Mouse (Mus musculus): ENCODE results near the gene Gm45208. TPM values are rescaled to one million over a fixed set of nuclear protein-coding genes. Genes with fewer than 3 reads are reported as not detected.
"Not testable (repeated sequence)": the region's sequence is repeated elsewhere in the genome, so short reads cannot be mapped to it uniquely, and the experiment has no call there.

Gene Gm45208
- polyA plus RNA-seq, 1 experiment from 2014 or later, result not detected

DNA sequence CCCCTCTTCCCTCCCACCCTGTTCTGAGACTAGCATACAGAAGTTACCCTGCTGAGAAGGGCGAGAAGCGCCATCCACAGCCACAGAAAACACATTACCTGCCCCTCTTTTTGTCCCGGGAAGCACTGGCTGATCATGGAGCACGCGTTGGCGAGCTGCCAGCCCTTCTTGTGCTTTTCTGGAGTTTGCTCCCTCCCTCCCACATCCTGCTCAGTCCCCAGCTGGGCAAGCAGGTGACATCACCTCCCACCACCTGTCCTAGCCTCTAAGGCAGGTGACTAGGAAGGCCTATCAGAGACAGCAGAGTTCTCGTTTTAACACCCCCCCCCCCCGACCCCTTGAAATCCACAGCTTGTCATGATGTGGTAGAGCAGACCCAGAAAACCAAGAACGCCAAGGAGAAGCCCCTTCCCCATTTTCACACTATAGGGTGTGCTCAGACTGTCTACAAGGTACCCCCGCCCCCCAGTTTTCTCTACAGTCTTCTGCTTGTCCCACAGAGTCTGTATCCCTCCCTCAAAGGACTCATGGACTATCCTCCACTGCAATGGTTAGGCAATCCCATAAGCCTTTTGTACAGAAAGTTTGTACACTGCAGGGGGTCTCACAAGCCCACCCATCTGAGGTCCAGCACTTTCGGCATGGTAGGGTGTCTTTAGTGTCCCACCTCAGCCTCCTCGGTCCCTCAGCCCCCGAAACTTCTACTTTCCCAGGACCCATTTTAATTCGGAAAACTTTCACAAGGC, 17.5 kb downstream of the Gm45208 start:
- H3K4me2 ChIP-seq (replicated peaks; ENCODE audit: low read depth, low read length), result no peak overlapping the region
- DNase-seq (ENCODE audit: low spot score), result no peak
- H3K36me3 ChIP-seq (ENCODE audit: control insufficient read depth, insufficient read depth, low read length), result no peaks in the 10 kb centered on the region
- H3K9me3 ChIP-seq (ENCODE audit: control insufficient read depth, low read length), result no peaks in the 10 kb centered on the region
- H3K27ac ChIP-seq (ENCODE audit: low read depth, low read length), result no peak overlapping the region
- H3K27me3 ChIP-seq (ENCODE audit: control insufficient read depth, insufficient read depth, low read length), result no peaks in the 10 kb centered on the region
- no peaks in the 10 kb centered on the region for H3K4me1 ChIP-seq (replicated peaks; ENCODE audit: control insufficient read depth, insufficient read depth, low read length)
- WGBS, result 77% methylated on average over 14 of the region's 14 CpGs
- no peak for ATAC-seq (ENCODE audit: low FRiP score)
- no peak overlapping the region for H3K4me3 ChIP-seq (ENCODE audit: low read depth, low read length)
- H3K9ac ChIP-seq (ENCODE audit: low read depth, low read length), result no peak overlapping the region

GRCm38 (mm10) chrX:7740082-7740819, 18.2 kb downstream of the Gm45208 start:
- no peaks in the 10 kb centered on the region for H3K27me3 ChIP-seq (ENCODE audit: control insufficient read depth, insufficient read depth, low read length)
- H3K9me3 ChIP-seq (ENCODE audit: control insufficient read depth, low read length), result no peaks in the 10 kb centered on the region
- no peaks in the 10 kb centered on the region for H3K4me1 ChIP-seq (replicated peaks; ENCODE audit: control insufficient read depth, insufficient read depth, low read length)
- no peak for DNase-seq (ENCODE audit: low spot score)
- no peak overlapping the region for H3K4me2 ChIP-seq (replicated peaks; ENCODE audit: low read depth, low read length)
- no peak overlapping the region for H3K27ac ChIP-seq (ENCODE audit: low read depth, low read length)
- 73% methylated on average over 10 of the region's 10 CpGs for WGBS
- ATAC-seq (ENCODE audit: low FRiP score), result no peak
- no peak overlapping the region for H3K4me3 ChIP-seq (ENCODE audit: low read depth, low read length)
- no peaks in the 10 kb centered on the region for H3K36me3 ChIP-seq (ENCODE audit: control insufficient read depth, insufficient read depth, low read length)
- H3K9ac ChIP-seq (ENCODE audit: low read depth, low read length), result no peak overlapping the region

GRCm38 (mm10) chrX:7741103-7741502, 19.1 kb downstream of the Gm45208 start:
- 76% methylated on average over 5 of the region's 5 CpGs for WGBS
- Histone ChIP-seq H3K27ac (ENCODE audit: low read depth, low read length) (no peak overlapping the region), H3K9ac (ENCODE audit: low read depth, low read length) (no peak overlapping the region), H3K4me1 (replicated peaks; ENCODE audit: control insufficient read depth, insufficient read depth, low read length) (no peaks in the 10 kb centered on the region), H3K36me3 (ENCODE audit: control insufficient read depth, insufficient read depth, low read length) (no peaks in the 10 kb centered on the region), H3K4me2 (replicated peaks; ENCODE audit: low read depth, low read length) (no peak overlapping the region), H3K27me3 (ENCODE audit: control insufficient read depth, insufficient read depth, low read length) (no peaks in the 10 kb centered on the region), H3K9me3 (ENCODE audit: control insufficient read depth, low read length) (no peaks in the 10 kb centered on the region), H3K4me3 (ENCODE audit: low read depth, low read length) (no peak overlapping the region)
- ATAC-seq (ENCODE audit: low FRiP score) (no peak), DNase-seq (ENCODE audit: low spot score) (no peak)

DNA sequence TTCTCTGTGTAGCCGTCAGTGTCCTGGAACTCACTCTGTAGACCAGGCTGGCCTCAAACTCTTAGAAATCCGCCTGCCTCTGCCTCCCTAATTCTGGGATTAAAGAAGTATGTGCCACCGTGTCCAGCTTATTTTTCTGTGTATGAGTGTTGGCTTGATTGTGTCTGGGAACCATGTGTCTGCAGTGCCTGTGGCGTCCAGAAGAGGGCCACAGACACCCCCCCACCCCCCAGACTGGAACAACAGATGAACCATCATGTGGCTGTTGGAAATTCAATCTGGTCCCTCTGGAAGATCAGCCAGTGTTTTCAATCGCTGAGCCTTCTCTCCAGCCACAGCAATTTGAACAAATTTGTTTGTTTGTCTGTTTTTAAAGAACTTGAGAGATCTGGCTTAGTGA, 21.4 kb downstream of the Gm45208 start:
- Histone ChIP-seq H3K36me3 (ENCODE audit: control insufficient read depth, insufficient read depth, low read length) (no peaks in the 10 kb centered on the region), H3K9ac (ENCODE audit: low read depth, low read length) (no peak overlapping the region), H3K27ac (ENCODE audit: low read depth, low read length) (no peak overlapping the region), H3K27me3 (ENCODE audit: control insufficient read depth, insufficient read depth, low read length) (no peaks in the 10 kb centered on the region), H3K4me1 (replicated peaks; ENCODE audit: control insufficient read depth, insufficient read depth, low read length) (no peaks in the 10 kb centered on the region), H3K4me2 (replicated peaks; ENCODE audit: low read depth, low read length) (no peak overlapping the region), H3K9me3 (ENCODE audit: control insufficient read depth, low read length) (no peaks in the 10 kb centered on the region), H3K4me3 (ENCODE audit: low read depth, low read length) (no peak overlapping the region)
- DNase-seq (ENCODE audit: low spot score), result peak; percentile 14
- no peak for ATAC-seq (ENCODE audit: low FRiP score)
- 65% methylated on average over 5 of the region's 5 CpGs for WGBS

DNA sequence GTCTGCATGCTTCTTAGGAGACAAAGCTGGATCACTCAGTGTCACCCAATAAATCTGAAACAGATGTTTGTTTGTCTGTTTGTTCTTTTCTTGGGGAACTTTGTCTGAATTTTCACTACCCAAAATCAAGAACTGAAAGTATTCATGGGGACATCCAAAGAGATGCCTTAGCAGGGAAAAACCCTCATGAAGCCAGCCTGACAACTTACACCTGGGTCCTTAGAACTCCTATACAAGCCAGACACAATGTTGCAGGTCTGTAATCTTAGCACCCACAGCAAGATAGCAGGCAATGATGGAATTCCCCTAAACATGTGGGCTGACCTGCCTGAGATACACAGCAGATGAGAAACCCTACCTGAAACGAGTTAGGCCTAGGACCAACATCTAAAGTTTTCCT, 22.9 kb downstream of the Gm45208 start:
- no peaks in the 10 kb centered on the region for H3K36me3 ChIP-seq (ENCODE audit: control insufficient read depth, insufficient read depth, low read length)

GRCm38 (mm10) chrX:7745429-7745828, 23.4 kb downstream of the Gm45208 start:
- H3K36me3 ChIP-seq (ENCODE audit: control insufficient read depth, insufficient read depth, low read length), result no peaks in the 10 kb centered on the region
- WGBS, result 90% methylated on average over 8 of the region's 8 CpGs
- no peak overlapping the region for H3K4me3 ChIP-seq (ENCODE audit: low read depth, low read length)
- H3K9me3 ChIP-seq (ENCODE audit: control insufficient read depth, low read length), result no peaks in the 10 kb centered on the region
- no peak for ATAC-seq (ENCODE audit: low FRiP score)
- no peak for DNase-seq (ENCODE audit: low spot score)
- H3K4me1 ChIP-seq (replicated peaks; ENCODE audit: control insufficient read depth, insufficient read depth, low read length), result no peaks in the 10 kb centered on the region
- H3K9ac ChIP-seq (ENCODE audit: low read depth, low read length), result no peak overlapping the region
- H3K27ac ChIP-seq (ENCODE audit: low read depth, low read length), result no peak overlapping the region
- H3K4me2 ChIP-seq (replicated peaks; ENCODE audit: low read depth, low read length), result no peak overlapping the region
- no peaks in the 10 kb centered on the region for H3K27me3 ChIP-seq (ENCODE audit: control insufficient read depth, insufficient read depth, low read length)

More for the DNA sequence above, 22.9 kb downstream of the Gm45208 start:
- no peaks in the 10 kb centered on the region for H3K27me3 ChIP-seq (ENCODE audit: control insufficient read depth, insufficient read depth, low read length)
- DNase-seq (ENCODE audit: low spot score) (no peak), ATAC-seq (ENCODE audit: low FRiP score) (no peak)
- no peak overlapping the region for H3K4me3 ChIP-seq (ENCODE audit: low read depth, low read length)
- H3K9me3 ChIP-seq (ENCODE audit: control insufficient read depth, low read length), result no peaks in the 10 kb centered on the region
- no peak overlapping the region for H3K27ac ChIP-seq (ENCODE audit: low read depth, low read length)
- H3K4me2 ChIP-seq (replicated peaks; ENCODE audit: low read depth, low read length), result no peak overlapping the region
- 64% methylated on average over 1 of the region's 1 CpGs for WGBS
- no peaks in the 10 kb centered on the region for H3K4me1 ChIP-seq (replicated peaks; ENCODE audit: control insufficient read depth, insufficient read depth, low read length)
- H3K9ac ChIP-seq (ENCODE audit: low read depth, low read length), result no peak overlapping the region

DNA sequence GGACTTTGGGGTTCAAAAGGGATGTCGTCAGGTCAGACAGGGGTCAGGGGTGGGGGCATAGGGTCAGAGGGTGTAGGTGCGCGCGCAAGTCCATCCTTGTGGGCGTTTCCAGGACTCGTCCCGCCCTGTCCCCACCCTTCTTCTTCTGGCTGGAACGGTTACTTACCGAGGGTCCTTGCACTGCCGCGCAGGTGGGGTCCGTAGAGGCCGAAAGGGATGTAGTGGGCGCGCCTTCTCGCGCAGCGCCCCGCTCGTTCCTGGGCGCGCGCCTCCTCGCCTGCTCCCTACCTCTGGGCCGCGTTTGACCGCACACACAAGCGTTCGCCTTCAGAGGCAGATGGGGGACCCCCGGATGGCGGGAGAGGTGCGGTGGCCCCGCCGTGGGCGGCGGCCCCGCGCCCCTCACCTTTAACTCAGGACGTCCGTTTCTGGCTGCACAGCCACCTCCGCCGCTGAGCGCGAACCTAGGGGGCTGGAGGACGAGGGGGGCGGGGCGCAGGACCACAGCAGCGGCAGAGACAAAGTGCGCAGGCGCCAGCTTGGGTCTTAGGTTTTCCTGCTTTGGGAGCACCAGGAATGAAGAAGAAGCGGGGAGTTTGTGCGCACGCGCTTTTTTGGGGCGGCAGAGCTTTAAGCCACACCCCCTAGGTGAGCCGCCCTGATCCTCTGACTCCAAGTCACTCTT, 28.5 kb downstream of the Gm45208 start, which contains the start of gene Ccdc120:
Gene Ccdc120 (minus strand): TSS at position 474 of the 685 bp plus-strand sequence.
- 9% methylated on average over 47 of the region's 56 CpGs for WGBS
- H3K4me2 ChIP-seq (replicated peaks; ENCODE audit: low read depth, low read length), result peak within 1 kb of the TSS; percentile 48
- H3K27me3 ChIP-seq (ENCODE audit: control insufficient read depth, insufficient read depth, low read length), result no peaks in the 10 kb centered on the region
- no peaks in the 10 kb centered on the region for H3K36me3 ChIP-seq (ENCODE audit: control insufficient read depth, insufficient read depth, low read length)
- H3K4me3 ChIP-seq (ENCODE audit: low read depth, low read length), result peak within 1 kb of the TSS; percentile 64
- H3K27ac ChIP-seq (ENCODE audit: low read depth, low read length), result no peak within 1 kb of the TSS
- no peaks in the 10 kb centered on the region for H3K9me3 ChIP-seq (ENCODE audit: control insufficient read depth, low read length)
- ATAC-seq (ENCODE audit: low FRiP score) (peak; percentile 79), DNase-seq (ENCODE audit: low spot score) (peak; percentile 87)
- H3K9ac ChIP-seq (ENCODE audit: low read depth, low read length), result peak within 1 kb of the TSS; percentile 64
- no peaks in the 10 kb centered on the region for H3K4me1 ChIP-seq (replicated peaks; ENCODE audit: control insufficient read depth, insufficient read depth, low read length)

DNA sequence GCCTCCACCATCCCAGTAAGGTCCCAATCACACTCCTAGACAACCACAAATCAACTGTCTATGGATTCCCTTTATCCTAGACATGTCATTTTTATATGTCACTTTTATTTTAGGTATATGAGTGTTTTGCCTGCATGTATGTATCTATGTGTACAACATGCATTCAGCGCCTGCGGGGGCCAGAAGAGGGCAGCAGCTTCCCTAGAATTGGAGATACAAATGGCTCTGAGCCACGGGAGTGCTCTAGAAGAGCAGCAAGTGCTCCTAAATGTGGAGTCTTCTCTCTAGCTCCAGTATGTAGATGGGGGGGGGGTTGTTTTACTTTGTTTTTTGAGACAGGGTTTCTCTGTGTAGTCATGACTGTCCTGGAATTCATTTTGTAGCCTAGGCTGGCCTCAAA, 31.6 kb downstream of the Gm45208 start:
- H3K4me1 ChIP-seq (replicated peaks; ENCODE audit: control insufficient read depth, insufficient read depth, low read length); H3K9ac ChIP-seq (ENCODE audit: low read depth, low read length); H3K27me3 ChIP-seq (ENCODE audit: control insufficient read depth, insufficient read depth, low read length); DNase-seq (ENCODE audit: low spot score); H3K4me2 ChIP-seq (replicated peaks; ENCODE audit: low read depth, low read length); H3K36me3 ChIP-seq (ENCODE audit: control insufficient read depth, insufficient read depth, low read length); ATAC-seq (ENCODE audit: low FRiP score); H3K4me3 ChIP-seq (ENCODE audit: low read depth, low read length); H3K9me3 ChIP-seq (ENCODE audit: control insufficient read depth, low read length); H3K27ac ChIP-seq (ENCODE audit: low read depth, low read length): not testable (repeated sequence)
- WGBS, result 19% methylated on average over 3 of the region's 3 CpGs

Measured in hindbrain, embryonic 11.5 days (tissue).